Mouse (Mus musculus) neural tube, embryonic 11.5 days (tissue): ENCODE results near the gene Cdk5rap2. TPM values are rescaled to one million over a fixed set of nuclear protein-coding genes. Genes with fewer than 3 reads are reported as not detected.

Experiments
- ATAC-seq: fragments of 200-750 bp; cut with Nextera tagmentation; 2 replicates; pipeline ENCODE4 v1.8.0; 2017; ENCODE audit warnings: moderate number of reproducible peaks, mild to moderate bottlenecking, moderate TSS enrichment, moderate library complexity; ENCODE audit not compliant: insufficient read depth, low FRiP score, low TSS enrichment
- DNase-seq: peaks from one replicate; pipeline ENCODE4 v3.0.0-alpha.2; 2015; ENCODE audit warnings: low spot score
- H3K27ac ChIP-seq: fragments of 300-500 bp; sonication (generic); 2 replicates; pipeline ENCODE4 v1.5.1; 2014; ENCODE audit warnings: low read depth, mild to moderate bottlenecking, low read length
- H3K27me3 ChIP-seq: fragments of 300-500 bp; sonication (generic); 2 replicates; pipeline ENCODE4 v1.6.1; 2014; ENCODE audit warnings: mild to moderate bottlenecking, low read length, mixed read lengths; ENCODE audit not compliant: control insufficient read depth, insufficient read depth
- H3K36me3 ChIP-seq: fragments of 300-500 bp; sonication (generic); 2 replicates; pipeline ENCODE4 v1.6.1; 2014; ENCODE audit warnings: mild to moderate bottlenecking, low read length, moderate library complexity, mixed read lengths; ENCODE audit not compliant: control insufficient read depth, insufficient read depth
- H3K4me1 ChIP-seq: fragments of 300-500 bp; sonication (generic); 2 replicates; pipeline ENCODE4 v1.6.1; 2014; ENCODE audit warnings: low read length, mixed read lengths; ENCODE audit not compliant: control insufficient read depth, insufficient read depth
- H3K4me2 ChIP-seq: fragments of 300-500 bp; sonication (generic); 2 replicates; pipeline ENCODE4 v1.6.1; 2014; ENCODE audit warnings: low read depth, mild to moderate bottlenecking, moderate library complexity
- H3K4me3 ChIP-seq: fragments of 300-500 bp; sonication (generic); 2 replicates; pipeline ENCODE4 v1.5.1; 2014; ENCODE audit warnings: low read depth, low read length
- H3K9ac ChIP-seq: fragments of 300-500 bp; sonication (generic); 2 replicates; pipeline ENCODE4 v1.6.1; 2014; ENCODE audit warnings: mild to moderate bottlenecking, low read length
- H3K9me3 ChIP-seq: fragments of 300-500 bp; sonication (generic); 2 replicates; pipeline ENCODE4 v1.6.1; 2016; ENCODE audit warnings: low read length; ENCODE audit not compliant: control insufficient read depth
- WGBS: fragments of 180-500 bp; shearing (Covaris S2); extraction: QIAGEN DNeasy Blood & Tissue Kit; methylation state at CpG from one replicate; pipeline ENCODE4 v1.1.7; 2014; 5-methylcytosine and 5-hydroxymethylcytosine counted together
- polyA plus RNA-seq: library from polyadenylated mRNA; unstranded; fragments of >200 nt; fragmentation: Nextera tagmentation; extraction: Ambion mirVana; gene quantifications from 2 replicates; pipeline ENCODE4 v1.2.1, GENCODE M21; 2014

The Cdk5rap2 gene
- polyA plus RNA-seq, 1 experiment from 2014 or later = 19.0 TPM

DNA sequence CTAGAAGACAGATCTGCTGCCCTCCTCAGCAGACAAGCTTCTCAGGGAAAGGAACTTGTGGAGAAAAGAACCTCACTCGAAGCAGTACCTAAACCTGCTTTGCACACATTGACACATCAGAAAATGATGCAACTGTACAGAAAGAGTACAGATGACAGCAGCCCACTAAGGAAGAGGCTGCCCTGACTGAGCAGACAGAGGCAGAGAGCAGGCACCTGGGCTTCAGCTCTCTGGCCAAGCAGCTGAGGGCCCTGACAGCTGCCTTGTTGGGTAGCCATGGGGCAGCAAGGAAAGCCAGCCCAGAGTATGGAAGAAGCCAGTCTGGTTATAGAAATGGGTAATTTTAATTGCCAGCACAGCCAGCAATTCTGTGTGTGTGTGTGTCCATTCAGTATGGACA is 188.9 kb downstream of the Cdk5rap2 start:
- DNase-seq (no peak), ATAC-seq (no peak)
- no peaks in the 10 kb centered on the region for H3K27me3 ChIP-seq
- no peaks in the 10 kb centered on the region for H3K9me3 ChIP-seq
- H3K4me2 ChIP-seq = no peak overlapping the region
- 95% methylated on average over 1 of the region's 1 CpGs for WGBS
- peaks cover 5% of the 10 kb centered on the region; the same call in 1 of the 2 replicates for H3K36me3 ChIP-seq
- no peak overlapping the region for H3K9ac ChIP-seq
- H3K4me3 ChIP-seq = no peak overlapping the region
- H3K4me1 ChIP-seq = no peaks in the 10 kb centered on the region
- H3K27ac ChIP-seq = no peak overlapping the region

DNA sequence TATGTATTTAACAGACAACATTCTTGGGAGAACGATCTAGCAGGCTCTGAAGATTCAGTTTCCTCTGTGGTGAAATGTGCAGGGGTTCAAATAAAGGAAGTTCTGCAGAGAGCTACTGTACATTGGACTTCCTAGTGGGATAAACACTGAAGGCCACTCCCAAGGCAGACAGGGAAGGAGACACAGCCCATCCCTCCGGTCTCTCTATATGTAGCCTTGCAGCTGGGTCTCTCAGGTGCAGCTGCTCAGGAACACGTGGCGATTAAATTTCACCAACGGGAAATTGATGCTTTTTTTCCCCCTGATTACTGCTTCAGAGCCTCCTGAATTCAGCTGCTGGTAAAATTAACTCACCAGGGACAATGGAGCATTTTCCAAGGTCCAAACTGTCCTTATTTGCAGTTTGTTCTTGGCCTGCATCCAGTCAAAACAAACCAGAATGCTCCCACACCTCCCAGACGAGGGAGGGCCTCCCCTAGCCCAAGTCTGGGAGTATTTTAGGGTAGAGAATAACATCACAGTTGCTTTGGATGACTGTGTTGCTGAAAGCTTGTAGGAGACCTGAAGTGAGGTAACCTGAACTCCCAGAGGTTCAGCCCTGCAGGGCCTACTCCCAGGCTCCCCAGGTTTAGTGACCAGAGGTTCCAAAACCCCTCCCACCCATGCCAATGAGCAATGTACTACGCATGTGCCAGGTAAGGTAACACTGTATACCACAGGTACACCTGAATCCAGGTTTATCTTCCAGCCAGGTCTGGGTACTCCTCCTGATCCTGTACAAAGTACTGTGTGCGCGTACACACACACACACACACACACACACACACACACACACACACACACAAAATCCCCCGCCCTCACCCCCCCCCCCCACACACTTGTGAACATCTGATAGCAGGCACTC is 189.7 kb downstream of the Cdk5rap2 start:
- Histone ChIP-seq H3K36me3 (peaks cover 5% of the 10 kb centered on the region; the same call in 1 of the 2 replicates), H3K27me3 (no peaks in the 10 kb centered on the region), H3K4me2 (no peak overlapping the region), H3K4me3 (no peak overlapping the region), H3K4me1 (no peaks in the 10 kb centered on the region), H3K27ac (no peak overlapping the region), H3K9ac (no peak overlapping the region), H3K9me3 (no peaks in the 10 kb centered on the region)
- DNase-seq (no peak), ATAC-seq (no peak)
- 86% methylated on average over 10 of the region's 10 CpGs for WGBS

DNA sequence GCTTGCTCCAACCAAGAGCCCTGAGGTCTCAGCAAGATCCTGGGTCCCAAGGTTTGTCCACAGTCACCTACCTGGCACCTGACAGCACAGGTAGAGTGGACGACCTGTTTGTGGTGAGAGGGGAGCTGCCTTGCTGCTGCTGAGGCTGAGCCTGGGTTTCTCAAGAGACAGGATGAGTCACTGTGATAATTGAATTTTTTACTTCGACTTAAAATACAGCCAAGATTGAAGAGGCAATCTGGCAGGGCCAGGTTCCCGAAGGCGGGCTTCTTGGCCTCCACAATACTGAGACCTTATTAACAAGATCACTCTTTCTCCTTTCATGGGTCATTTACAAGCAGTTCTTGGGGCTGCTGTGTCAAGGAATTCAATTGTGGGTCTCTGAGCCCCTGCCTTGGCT is 190.5 kb downstream of the Cdk5rap2 start:
- Histone ChIP-seq H3K9me3 (no peaks in the 10 kb centered on the region), H3K4me3 (no peak overlapping the region), H3K27me3 (no peaks in the 10 kb centered on the region), H3K4me1 (no peaks in the 10 kb centered on the region), H3K9ac (no peak overlapping the region), H3K4me2 (no peak overlapping the region), H3K27ac (no peak overlapping the region), H3K36me3 (peaks cover 5% of the 10 kb centered on the region; the same call in 1 of the 2 replicates)
- no peak for ATAC-seq
- DNase-seq = no peak
- WGBS = 92% methylated on average over 4 of the region's 4 CpGs

DNA sequence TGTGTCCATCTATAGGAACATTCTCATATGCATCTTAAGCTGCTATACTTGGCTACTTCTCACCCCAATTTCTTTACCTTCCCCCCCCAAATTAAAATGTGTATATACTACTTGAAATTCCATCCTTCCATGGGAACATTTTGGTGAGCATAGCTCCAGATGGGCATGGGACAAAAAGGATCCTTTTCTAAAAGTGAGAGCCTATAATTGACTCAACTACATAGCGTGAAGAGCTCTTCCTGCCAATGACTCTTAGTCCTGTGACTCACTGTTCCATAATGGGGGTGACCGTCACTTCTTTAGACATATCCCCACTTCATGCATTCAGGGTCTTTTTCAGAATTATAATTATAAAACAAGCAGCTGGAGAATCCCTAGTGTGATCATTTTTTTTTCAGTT is 224.3 kb downstream of the Cdk5rap2 start:
- no peak for DNase-seq
- H3K27ac ChIP-seq = no peak overlapping the region
- H3K9me3 ChIP-seq = no peaks in the 10 kb centered on the region
- no peaks in the 10 kb centered on the region for H3K27me3 ChIP-seq
- H3K4me1 ChIP-seq = no peaks in the 10 kb centered on the region
- H3K36me3 ChIP-seq = no peaks in the 10 kb centered on the region
- WGBS = 87% methylated on average over 2 of the region's 2 CpGs
- H3K4me3 ChIP-seq = no peak overlapping the region
- H3K9ac ChIP-seq = no peak overlapping the region
- ATAC-seq = no peak
- no peak overlapping the region for H3K4me2 ChIP-seq

Other genes with a start within 250 kb of the Cdk5rap2 start
- gene Megf9, start 124.6 kb upstream of the Cdk5rap2 start, polyA plus RNA-seq = 29.1 and 29.8 TPM in 2 replicates